Mouse (Mus musculus): ENCODE results near the gene Rreb1.

DNA sequence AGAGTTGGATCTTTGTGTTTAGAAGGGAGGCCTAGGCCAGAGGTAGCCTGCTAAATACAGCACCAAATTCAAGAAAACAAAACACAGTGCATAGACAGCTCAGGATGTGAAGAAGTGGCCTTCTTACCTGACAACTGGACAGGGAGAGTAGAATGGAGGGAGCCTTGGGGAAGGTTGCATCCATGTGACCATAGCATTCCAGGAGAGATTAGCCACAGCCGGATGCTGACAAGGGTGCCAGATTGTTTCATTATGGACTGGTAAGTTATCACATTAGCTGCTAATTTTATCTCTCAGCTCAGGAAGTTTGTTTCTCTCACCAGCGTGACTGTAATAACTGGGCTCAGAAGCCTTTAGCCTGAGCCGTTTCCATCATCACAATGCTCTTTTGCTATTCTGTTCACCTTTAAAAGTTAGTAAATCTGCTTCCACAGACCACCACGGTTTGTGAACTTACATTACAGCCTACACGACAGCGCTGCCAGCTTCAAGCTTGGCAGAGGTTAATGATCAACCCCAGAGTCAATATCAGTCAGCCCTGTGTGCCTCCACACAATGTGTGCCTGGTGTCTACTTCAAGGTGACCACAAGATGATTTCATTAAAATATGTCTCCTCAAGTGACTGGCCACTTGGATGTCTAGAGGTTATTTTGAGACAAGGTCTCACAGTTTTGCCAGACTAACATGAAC, 117.5 kb downstream of the Rreb1 start:
- no peak for TF ChIP-seq GATA1 (IDR thresholded peaks at IDR 0.05; ENCODE audit: borderline replicate concordance, low read length)
- TF ChIP-seq FLI1 (IDR thresholded peaks at IDR 0.05; ENCODE audit: low read length), result no peak

All from megakaryocyte, embryonic 14.5 days (primary cell).